Mouse (Mus musculus): ENCODE data around the gene Olfr1353. TPM values are rescaled to one million over a fixed set of nuclear protein-coding genes. Genes with fewer than 3 reads are reported as not detected.
"Not testable (repeated sequence)": the region's sequence is repeated elsewhere in the genome, so short reads cannot be mapped to it uniquely, and the experiment has no call there.

Gene Olfr1353
- polyA plus RNA-seq (2015; fragmentation: Nextera tagmentation; extraction: Ambion mirVana): not detected in 2 replicates

- H3K27me3 ChIP-seq; H3K9ac ChIP-seq; H3K4me2 ChIP-seq; ATAC-seq; H3K4me3 ChIP-seq; H3K9me3 ChIP-seq (replicated peaks); H3K27ac ChIP-seq; H3K36me3 ChIP-seq (ENCODE audit: poor library complexity, severe bottlenecking); H3K4me1 ChIP-seq: not testable (repeated sequence)
Measured at GRCm38 (mm10) chr10:78963009-78963408, at the start of gene Olfr1353. Olfr1353 (plus strand) TSS chr10:78963309.

GRCm38 (mm10) chr10:78950336-78950735, 12.8 kb upstream of the Olfr1353 start, which contains the start of gene Olfr8:
Olfr8 (plus strand) TSS chr10:78950636.
- not testable (repeated sequence) for H3K4me3 ChIP-seq; H3K27ac ChIP-seq; H3K4me1 ChIP-seq; H3K27me3 ChIP-seq; H3K36me3 ChIP-seq (ENCODE audit: poor library complexity, severe bottlenecking); ATAC-seq; H3K4me2 ChIP-seq; H3K9me3 ChIP-seq (replicated peaks); H3K9ac ChIP-seq
- 86% methylated on average over 1 of the region's 1 CpGs for WGBS

GRCm38 (mm10) chr10:78980750-78981149, 17.6 kb downstream of the Olfr1353 start, which contains the start of gene Olfr1352:
Olfr1352 (plus strand) TSS chr10:78981050.
- Histone ChIP-seq H3K4me2 (no peak within 1 kb of the TSS), H3K4me3 (no peak within 1 kb of the TSS), H3K9me3 (replicated peaks) (no peaks in the 10 kb centered on the region), H3K27me3 (no peaks in the 10 kb centered on the region), H3K4me1 (no peaks in the 10 kb centered on the region), H3K27ac (no peak within 1 kb of the TSS), H3K36me3 (ENCODE audit: poor library complexity, severe bottlenecking) (no peaks in the 10 kb centered on the region), H3K9ac (no peak within 1 kb of the TSS)
- ATAC-seq: no peak

- no peak for ATAC-seq
- Histone ChIP-seq H3K27me3 (no peaks in the 10 kb centered on the region), H3K4me3 (no peak within 1 kb of the TSS), H3K9me3 (replicated peaks) (no peaks in the 10 kb centered on the region), H3K4me1 (no peaks in the 10 kb centered on the region), H3K27ac (no peak within 1 kb of the TSS), H3K4me2 (no peak within 1 kb of the TSS), H3K36me3 (ENCODE audit: poor library complexity, severe bottlenecking) (no peaks in the 10 kb centered on the region), H3K9ac (no peak within 1 kb of the TSS)
- 80% methylated on average over 1 of the region's 1 CpGs for WGBS
Measured at GRCm38 (mm10) chr10:79012172-79012571, 49.1 kb downstream of the Olfr1353 start, which contains the start of gene Olfr1351. Olfr1351 (plus strand) TSS chr10:79012472.

Other genes starting within 250 kb of the Olfr1353 start
- not detected in 2 replicates for gene Casp14, start 245.0 kb upstream of the Olfr1353 start, polyA plus RNA-seq (2015; fragmentation: Nextera tagmentation; extraction: Ambion mirVana)
- gene Ccdc105, start 210.2 kb upstream of the Olfr1353 start, polyA plus RNA-seq (2015; fragmentation: Nextera tagmentation; extraction: Ambion mirVana): 0.13 and 0.21 TPM in 2 replicates
- gene Slc1a6, start 182.8 kb upstream of the Olfr1353 start, polyA plus RNA-seq (2015; fragmentation: Nextera tagmentation; extraction: Ambion mirVana): 1.2 and 2.2 TPM in 2 replicates
- gene Olfr1356, start 111.1 kb upstream of the Olfr1353 start, polyA plus RNA-seq (2015; fragmentation: Nextera tagmentation; extraction: Ambion mirVana): not detected in 2 replicates
- not detected in 2 replicates for gene Olfr1355, start 87.8 kb upstream of the Olfr1353 start, polyA plus RNA-seq (2015; fragmentation: Nextera tagmentation; extraction: Ambion mirVana)
- not detected in 2 replicates for gene Olfr1354, start 50.1 kb upstream of the Olfr1353 start, polyA plus RNA-seq (2015; fragmentation: Nextera tagmentation; extraction: Ambion mirVana)
- not detected in 2 replicates for gene Olfr8, start 12.7 kb upstream of the Olfr1353 start, polyA plus RNA-seq (2015; fragmentation: Nextera tagmentation; extraction: Ambion mirVana)
- gene Olfr1352, start 17.7 kb downstream of the Olfr1353 start, polyA plus RNA-seq (2015; fragmentation: Nextera tagmentation; extraction: Ambion mirVana): not detected in 2 replicates
- not detected in 2 replicates for gene Olfr1351, start 49.2 kb downstream of the Olfr1353 start, polyA plus RNA-seq (2015; fragmentation: Nextera tagmentation; extraction: Ambion mirVana)
- 0.26 and 0.37 TPM in 2 replicates for gene Olfr57, start 65.4 kb downstream of the Olfr1353 start, polyA plus RNA-seq (2015; fragmentation: Nextera tagmentation; extraction: Ambion mirVana)
- 45.3 and 51.6 TPM in 2 replicates for gene 2610008E11Rik, start 134.3 kb downstream of the Olfr1353 start, polyA plus RNA-seq (2015; fragmentation: Nextera tagmentation; extraction: Ambion mirVana)
- not detected in 2 replicates for gene Vmn2r80, start 185.5 kb downstream of the Olfr1353 start, polyA plus RNA-seq (2015; fragmentation: Nextera tagmentation; extraction: Ambion mirVana)